Mouse (Mus musculus) CD4-positive helper T cell, adult 2 months (primary cell): ENCODE data around the gene Fos.

Experiments
- DNase-seq: peaks from one replicate; pipeline ENCODE4 v3.0.0-alpha.2; 2012; ENCODE audit warnings: low read depth, missing footprints, low spot score

The Fos gene

DNA sequence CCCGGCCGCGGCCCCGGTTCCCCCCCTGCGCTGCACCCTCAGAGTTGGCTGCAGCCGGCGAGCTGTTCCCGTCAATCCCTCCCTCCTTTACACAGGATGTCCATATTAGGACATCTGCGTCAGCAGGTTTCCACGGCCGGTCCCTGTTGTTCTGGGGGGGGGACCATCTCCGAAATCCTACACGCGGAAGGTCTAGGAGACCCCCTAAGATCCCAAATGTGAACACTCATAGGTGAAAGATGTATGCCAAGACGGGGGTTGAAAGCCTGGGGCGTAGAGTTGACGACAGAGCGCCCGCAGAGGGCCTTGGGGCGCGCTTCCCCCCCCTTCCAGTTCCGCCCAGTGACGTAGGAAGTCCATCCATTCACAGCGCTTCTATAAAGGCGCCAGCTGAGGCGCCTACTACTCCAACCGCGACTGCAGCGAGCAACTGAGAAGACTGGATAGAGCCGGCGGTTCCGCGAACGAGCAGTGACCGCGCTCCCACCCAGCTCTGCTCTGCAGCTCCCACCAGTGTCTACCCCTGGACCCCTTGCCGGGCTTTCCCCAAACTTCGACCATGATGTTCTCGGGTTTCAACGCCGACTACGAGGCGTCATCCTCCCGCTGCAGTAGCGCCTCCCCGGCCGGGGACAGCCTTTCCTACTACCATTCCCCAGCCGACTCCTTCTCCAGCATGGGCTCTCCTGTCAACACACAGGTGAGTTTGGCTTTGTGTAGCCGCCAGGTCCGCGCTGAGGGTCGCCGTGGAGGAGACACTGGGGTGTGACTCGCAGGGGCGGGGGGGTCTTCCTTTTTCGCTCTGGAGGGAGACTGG, at the start of gene Fos:
Gene Fos, plus strand, starts transcription at position 410 of the 817 bp plus-strand sequence.
- peak; percentile 96 for DNase-seq

DNA sequence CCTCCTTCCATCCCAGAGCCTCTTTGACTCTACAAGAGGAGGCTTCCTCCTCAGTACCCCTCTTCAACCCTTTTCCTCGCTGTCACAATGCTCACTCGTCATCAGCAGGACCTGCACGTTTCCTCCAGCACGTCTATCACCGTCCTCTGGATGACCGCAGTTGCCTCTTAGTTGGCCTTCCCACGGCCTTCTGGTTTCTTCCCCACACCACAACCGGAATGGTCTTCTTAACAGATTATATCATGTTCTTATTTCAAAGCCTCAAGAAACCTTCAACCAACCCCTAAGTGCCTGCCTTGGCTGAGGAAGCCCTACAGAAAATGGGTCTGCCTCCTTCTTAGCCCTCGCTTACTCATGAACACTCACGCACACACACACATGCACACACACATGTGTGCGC, 48.0 kb upstream of the Fos start:
- no peak for DNase-seq

DNA sequence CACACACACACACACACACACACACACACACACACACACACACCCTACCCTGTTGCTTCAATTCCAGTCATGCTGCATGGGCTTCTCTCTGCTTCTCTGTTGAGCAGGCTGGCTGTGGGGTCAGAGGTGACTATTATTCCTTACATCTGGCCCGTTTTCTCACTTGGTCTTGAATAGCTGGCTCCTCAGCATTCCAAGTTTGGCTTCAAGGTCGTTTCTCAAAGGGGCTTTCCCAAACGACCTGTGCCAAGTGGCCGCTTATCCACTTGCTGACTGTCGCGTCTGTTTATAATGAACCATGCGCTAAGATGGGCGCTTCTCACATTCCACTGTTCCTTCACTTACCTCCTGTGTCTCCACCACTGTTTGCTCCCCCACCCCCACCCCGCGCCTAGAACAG, 47.6 kb upstream of the Fos start:
- no peak for DNase-seq

DNA sequence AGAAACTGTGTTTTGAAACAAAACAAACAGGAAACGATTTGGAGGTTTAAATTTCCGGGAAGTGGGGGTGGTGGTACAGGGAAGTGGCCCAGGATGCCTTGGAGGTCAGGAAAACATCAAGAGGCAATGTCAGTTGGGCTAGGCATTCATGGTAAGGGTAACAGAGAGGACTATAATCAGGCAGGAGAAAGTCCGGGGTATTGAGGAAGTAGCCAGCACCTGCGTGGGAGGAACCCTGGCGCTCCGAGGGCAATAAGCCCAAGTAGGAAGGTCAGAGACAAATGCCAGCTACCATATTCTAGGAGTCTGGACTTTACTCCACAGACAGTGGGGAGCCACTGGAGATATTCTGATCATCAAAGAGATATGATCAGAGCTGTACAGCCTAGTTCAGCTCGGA, 45.9 kb upstream of the Fos start:
- DNase-seq, result no peak

DNA sequence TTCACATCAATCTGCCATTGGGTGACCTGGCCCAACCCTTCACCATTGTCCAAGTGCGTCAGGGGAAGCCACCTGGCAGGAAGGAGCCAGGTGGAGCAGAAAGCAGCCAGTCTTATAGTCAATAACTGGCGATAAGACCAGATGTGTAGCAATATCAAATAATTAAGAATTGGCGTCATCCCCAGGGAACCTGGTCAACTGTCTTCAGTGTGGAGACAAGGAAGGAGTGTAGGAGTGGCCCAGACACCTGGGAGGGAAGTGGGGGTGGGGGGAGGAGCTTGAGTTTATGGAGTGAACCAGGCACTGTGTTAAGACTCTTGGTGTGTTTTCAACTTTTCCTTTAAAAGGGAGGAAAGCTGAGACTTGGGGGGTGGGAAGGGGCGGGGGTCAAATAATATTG, 43.7 kb upstream of the Fos start:
- DNase-seq, result no peak

DNA sequence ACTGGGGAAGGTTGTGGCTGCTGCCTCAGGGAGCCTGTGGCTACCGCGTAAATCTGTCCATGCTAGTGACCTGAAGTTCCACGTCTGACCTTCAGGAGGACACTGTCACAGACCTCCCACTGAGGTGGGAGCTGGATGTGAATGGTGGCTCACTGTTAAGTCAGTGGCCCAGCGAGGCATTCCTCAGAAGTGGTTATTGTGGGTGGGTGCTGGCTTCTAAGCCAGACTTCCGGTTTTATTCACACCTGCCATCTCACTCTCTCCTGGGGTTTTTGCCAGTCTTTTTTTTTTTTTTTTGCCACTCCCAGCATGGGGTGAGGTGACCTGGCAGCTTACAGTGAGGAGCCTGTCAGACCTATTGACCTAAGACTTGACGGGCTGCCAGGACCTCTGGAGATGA, 43.3 kb upstream of the Fos start:
- peak; percentile 78 for DNase-seq

DNA sequence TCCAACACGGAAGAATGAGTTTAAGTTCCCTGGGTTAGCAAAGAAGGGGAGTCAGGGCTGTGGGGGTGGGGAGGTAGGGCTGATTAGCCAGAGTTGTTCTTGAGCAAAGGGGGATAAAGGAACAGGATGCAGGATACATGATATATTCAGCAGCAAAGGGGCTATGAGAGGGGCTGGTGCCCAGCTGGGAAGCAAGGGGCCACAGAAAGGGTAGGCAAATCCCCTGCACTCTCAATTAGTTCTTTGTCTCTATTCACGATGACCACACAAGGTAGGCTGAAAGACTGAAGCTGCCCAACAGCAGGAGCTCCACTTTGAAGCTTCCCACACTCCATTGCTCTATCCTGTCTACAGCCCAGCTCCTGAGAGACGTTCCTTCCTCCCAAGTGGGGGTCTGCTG, 39.8 kb upstream of the Fos start:
- no peak for DNase-seq

DNA sequence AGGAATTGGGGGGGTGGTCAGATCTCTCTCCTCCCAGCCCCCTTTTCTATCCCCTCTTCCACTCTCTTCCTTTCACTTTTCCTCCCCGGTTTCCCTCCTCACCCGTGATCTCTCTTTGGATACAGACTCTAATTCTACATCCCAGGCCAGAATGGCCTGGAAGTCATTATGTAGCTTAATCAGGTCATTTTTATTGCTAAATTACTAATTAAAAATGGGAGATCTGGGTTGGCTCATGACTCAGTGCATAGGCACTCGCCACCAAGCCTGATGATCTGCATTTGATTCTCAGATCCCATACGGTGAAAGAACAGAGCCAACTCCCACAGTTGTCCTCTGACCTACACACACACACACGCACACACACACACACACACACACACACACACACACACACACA, 39.2 kb upstream of the Fos start:
- no peak for DNase-seq

DNA sequence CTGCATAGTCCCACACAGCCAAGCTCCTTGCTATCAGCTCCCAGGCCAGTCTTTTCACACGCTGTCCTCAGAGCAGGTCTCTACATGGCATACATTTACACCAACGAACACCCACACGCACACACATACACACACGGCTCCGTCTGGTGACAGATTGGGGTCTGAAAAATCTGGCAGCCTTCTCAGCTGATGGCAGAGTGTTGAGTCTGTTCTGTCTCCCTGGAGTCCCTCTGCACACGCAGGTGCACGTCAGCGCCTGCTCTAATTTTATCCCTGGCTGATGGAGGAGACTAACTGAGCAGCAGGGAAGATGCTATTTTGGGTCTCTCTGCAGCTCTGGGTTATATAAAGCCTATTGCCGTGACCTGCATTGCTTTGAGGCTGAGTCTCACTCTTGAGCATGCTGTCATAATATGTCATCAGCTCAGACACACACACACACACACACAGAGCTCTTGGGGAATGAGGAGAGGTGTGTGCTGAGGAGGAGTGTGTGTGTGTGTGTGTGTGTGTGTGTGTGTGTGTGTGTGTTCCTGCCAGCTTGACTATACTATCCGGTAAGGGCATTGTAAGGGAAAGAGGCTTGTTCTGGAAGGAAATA, 37.6 kb upstream of the Fos start:
- DNase-seq, result no peak

DNA sequence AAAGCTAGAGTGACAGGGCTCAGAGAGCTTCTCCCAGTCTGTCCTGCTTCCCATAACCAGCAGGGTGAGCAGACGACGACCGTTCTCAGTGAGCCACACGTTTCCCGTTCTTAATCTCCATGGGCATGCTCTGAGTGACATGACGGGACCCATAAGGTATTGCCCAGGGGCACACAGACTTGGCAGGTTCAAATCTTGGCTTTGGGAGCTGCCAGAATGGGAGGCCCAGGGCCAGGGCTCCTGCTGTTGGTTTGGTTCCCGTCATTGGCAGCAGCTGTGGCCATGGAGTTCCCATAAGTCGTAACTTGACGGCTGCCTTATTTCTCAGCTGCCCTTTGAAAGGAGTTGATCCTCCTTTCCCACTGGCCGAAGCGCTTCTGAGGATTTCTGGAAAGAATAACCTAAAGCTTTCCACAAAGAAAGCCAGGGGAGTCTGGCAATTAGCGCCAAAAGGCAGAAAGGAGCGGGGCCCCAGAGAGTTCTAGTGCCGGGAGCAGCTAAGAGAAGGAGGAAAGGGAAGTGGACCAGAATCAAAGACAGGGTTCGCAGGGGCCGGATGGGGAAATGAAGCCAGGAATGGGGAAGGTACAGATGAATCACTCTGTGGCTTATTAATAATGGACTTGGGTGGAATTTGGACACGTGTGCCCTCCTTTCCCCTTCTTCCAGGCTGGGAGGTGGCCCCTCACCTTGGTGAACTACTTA, 36.4 kb upstream of the Fos start:
- no peak for DNase-seq

DNA sequence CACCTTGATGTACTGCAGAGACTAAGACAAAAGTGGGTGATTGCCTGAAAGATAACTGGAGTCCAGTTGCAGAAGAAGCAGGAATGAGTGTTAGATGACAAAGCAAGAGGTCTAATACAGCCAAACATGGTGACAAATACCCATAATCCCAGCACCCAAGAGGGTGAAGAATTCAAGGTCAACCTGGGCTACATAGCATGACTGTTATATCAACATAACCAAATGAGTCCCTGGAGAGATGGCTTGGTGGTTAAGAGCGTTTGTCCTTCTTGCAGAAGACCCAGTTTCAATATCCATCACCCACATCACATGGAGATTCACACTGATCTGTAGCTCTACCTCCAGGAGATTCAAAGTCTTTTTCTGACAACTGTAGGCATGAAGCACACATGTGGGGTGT, 30.2 kb upstream of the Fos start:
- no peak for DNase-seq

DNA sequence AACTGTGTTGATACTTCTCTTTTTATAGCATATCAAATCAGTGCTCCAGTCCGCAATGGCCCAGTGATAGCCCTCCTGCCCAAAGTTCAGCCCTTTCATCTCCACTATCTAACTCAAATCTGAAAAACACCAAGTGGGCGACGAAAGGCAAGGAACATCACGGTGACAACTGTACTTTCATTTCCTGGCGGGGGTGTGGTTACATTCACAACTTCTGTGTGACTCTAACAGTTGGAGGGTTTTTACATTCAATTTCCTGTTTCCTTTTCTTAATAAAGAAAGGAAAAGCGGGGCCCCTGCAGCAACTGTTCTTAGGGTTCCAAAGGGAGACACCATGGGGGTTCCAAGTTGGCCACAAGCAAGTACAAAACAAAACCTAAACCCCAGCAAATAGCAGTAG, 29.0 kb upstream of the Fos start:
- peak; percentile 90 for DNase-seq

DNA sequence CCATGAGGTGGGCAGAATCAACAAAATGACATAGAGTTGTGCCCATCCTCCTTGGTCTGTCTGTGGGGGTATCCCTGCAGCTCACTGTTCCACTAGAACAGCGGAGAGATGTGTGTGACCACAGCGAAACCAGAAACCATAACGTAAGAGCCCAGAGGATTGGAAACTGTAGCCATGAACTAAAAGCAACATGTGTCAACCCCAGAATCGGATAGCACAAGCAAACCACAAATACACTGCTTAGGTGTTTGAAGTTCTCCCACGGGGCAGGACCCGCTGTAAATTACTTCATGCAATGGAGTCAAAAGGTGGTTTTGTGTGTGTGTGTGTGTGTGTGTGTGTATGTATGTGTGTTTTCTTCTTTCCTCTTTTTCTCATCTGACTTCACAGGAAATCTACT, 26.7 kb upstream of the Fos start:
- DNase-seq, result peak; percentile 93

DNA sequence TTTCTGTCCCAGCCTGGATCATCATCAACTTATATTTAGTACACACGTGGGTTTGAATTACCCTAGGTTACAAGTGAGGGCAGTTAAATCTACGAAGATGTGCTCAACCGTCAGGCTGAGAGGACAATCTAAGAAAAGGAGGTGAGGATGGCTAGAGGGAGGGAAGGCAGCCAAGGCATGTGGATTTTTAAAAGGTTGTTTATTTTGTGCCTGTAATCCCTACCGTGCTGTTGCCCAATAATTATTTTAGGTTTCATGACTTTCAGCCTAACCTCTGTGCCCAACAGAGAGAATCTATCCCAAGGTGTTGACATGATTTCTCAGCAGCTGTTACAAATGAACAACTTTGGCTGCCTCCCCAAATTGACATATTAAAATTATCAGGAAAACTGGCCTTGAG, 26.2 kb upstream of the Fos start:
- no peak for DNase-seq

DNA sequence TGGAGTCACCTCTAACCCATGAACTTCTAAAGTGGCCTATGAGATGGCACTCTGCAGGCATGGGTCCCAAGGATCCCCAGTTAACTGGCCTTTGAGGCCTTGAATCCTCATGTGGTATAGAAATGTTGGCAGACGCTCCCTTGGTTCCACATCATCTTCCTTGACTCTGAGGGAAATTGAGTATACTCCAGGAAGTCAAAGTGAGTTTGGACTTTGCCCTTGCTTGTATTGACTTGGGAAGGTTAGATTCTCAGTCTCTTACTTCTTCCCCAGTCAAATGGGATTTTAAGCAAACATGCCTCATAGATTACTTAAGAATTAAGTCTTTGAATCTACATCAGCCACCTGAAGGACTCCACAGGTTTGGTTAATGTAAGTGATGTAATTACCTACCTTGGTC, 24.2 kb upstream of the Fos start:
- no peak for DNase-seq

DNA sequence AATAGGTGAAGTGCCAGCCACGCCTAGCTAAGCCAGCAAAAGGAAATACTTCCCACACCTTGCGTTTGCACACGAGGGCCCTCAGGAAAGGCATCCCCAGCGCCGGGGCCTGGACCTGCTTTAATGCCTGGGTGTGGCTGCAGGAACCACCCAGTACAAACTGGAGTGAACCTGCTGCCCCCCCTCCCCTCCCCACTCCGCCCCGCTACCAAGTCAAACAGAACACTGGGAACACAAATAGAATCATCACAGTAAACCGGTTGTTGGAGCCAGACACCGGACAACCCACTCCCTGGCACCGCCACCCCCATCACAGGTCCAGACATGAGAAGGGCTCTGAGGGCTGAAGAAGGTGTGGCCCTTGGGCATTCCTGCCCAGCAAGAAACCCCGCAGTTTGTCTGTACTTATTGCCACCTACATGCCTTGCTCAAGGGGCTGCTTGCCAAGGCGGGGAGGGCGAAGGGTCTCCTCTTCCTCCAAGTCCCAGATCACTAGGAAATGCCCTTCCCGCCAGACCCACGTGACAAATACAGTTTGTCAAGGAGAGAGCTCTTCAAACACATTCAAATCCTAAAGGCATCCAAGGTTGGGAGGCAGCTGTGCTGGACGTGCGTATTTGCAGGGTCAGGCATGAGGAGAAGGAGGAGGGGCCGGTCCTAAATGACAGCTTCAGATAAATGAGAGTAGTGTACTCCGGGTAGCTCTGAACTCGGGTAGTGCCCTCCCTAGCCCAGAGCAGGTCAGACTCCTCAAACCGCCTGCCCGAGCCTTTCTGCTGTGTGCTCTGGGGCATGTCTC, 21.8 kb upstream of the Fos start:
- DNase-seq, result no peak

DNA sequence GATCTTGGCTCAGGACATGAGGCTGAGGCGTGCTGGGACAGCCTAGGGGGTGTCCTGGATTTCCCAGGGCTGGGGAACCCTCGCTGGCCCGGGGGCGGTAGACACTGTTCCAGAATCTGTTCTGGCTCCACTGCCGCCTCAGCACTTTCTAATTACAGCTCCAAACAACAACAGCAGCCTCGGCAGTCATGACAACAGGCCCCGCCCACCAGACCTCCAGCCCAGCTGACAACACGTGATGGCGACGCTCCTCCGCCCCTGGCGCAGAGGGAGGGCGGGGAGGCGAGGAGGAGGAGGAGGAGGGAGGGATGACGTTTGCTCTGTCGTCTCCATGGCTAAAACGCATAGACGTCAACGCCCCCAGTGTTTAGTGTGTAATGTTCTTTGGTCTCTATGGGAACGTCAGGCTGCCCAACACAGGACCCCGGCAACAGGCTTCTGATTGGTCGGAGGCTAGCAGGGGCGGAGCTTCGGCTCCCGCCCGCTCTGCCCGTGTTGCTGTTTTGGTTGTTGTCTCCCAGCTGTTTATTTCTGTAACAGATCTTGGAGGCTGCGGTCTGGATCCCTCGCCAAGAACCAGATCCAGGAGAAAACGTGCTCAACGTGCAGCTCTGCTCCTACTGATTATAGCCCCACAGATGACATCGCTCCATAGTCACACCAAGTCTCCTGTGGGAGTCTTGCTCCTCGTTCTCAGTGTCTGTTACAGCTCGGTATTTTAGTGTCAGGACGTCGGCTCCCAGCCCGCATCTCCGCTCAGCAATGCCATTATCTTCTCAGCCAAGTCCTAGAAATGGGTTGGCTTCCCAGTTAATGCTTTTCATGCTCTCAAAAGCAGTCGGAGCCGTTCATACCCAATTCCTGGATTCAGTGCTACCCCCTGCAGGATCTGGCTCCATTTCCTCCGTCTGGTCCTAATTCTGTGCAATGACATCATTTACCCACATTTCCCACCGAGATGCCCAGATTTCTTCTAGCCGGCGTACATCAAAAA, 18.3 kb upstream of the Fos start:
- peak; percentile 100 for DNase-seq

DNA sequence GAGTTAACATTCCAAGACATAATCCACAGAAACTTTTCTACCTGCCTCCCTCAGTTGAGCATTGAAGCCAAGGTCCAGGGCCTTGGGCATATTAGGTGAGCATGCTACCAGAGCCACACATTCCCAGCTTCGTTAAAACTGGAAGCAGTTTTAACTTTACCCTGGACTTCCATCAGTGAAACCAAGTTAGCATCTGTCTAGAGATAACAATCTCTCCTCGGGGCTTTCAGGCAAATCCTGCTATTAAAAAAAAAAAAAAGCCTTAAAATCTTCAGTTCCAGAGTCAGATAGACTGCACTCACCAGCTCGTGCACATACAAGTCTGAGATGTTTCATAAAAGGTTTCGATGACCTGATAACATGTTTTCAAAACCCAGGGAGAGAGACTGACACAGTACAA, 17.4 kb upstream of the Fos start:
- no peak for DNase-seq

DNA sequence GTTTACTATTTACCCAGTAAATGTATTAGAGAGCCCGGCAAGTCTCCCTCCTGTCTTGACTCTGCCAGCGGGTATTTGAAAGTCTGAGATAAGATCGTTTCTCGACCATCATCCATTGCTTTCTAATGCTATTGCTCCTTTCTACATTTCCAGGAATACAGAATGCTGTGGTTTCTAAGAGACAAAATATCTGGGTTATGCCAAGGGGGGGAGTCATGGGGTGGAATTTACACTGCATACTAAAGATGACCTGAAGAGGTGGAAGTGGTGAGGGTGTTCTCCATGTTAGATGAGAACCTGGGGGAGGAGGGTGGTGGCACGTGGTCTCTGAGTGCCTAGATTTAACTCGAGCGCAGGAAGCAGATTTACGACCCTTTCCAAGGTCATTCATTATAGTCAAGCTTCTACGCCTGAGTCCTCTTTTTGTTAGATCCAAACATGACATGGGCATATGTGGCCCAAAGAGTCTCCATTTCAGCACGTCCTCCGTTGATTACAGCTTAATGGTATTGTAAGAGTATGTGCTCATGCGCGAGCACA, 16.7 kb upstream of the Fos start:
- DNase-seq, result peak; percentile 43

DNA sequence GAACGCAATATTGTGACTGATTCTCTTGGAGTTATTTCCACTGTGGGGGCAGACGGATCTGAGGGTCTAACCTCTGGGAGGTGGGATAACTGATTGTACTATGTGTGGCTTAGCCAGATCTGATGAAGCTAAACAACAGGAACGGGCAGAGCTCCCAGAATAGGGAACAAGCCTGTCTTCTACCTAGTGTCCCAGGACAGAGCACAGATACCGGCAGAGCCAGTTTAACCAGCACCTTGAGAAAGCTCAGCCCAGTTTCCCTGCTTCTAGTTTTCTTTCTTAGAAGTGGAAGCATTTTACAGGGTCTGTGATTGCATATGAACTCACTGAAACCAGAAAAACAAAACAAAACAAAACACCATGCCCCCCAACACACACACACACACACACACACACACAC, 13.9 kb upstream of the Fos start:
- no peak for DNase-seq
